Mouse (Mus musculus) forebrain, postnatal 0 days (tissue): Measurements from ENCODE around the gene Polr2m. TPM values are rescaled to one million over a fixed set of nuclear protein-coding genes. Genes with fewer than 3 reads are reported as not detected.

Source experiments
- ATAC-seq: fragments of 200-750 bp; cut with Nextera tagmentation; 2 replicates; pipeline ENCODE4 v1.8.0; 2017; ENCODE audit warnings: mild to moderate bottlenecking, moderate library complexity
- DNase-seq: peaks from one replicate; pipeline ENCODE4 v3.0.0-alpha.2; 2015
- H3K27ac ChIP-seq: fragments of 300-500 bp; sonication (generic); 2 replicates; pipeline ENCODE4 v1.5.1; 2014; ENCODE audit warnings: low read depth, mild to moderate bottlenecking, antibody characterized with exemption, low read length, moderate library complexity, mixed read lengths
- H3K27me3 ChIP-seq: fragments of 300-500 bp; sonication (generic); 2 replicates; pipeline ENCODE4 v1.6.1; 2014; ENCODE audit warnings: mild to moderate bottlenecking, low read length, mixed read lengths; ENCODE audit not compliant: insufficient read depth
- H3K36me3 ChIP-seq: fragments of 300-500 bp; sonication (generic); 2 replicates; pipeline ENCODE4 v1.6.1; 2014; ENCODE audit warnings: mild to moderate bottlenecking, moderate library complexity; ENCODE audit not compliant: insufficient read depth
- H3K4me1 ChIP-seq: fragments of 300-500 bp; sonication (generic); 2 replicates; pipeline ENCODE4 v1.6.1; 2014; ENCODE audit warnings: antibody characterized with exemption; ENCODE audit not compliant: insufficient read depth
- H3K4me2 ChIP-seq: fragments of 300-500 bp; sonication (generic); 2 replicates; pipeline ENCODE4 v1.6.1; 2014; ENCODE audit warnings: low read depth, mild to moderate bottlenecking, moderate library complexity
- H3K4me3 ChIP-seq: fragments of 300-500 bp; sonication (generic); 2 replicates; pipeline ENCODE4 v1.5.1; 2014; ENCODE audit warnings: low read depth, low read length, mixed read lengths
- H3K9ac ChIP-seq: fragments of 300-500 bp; sonication (generic); 2 replicates; pipeline ENCODE4 v1.6.1; 2014; ENCODE audit warnings: mild to moderate bottlenecking
- H3K9me3 ChIP-seq: fragments of 300-500 bp; sonication (generic); 2 replicates; pipeline ENCODE4 v1.6.1; 2016; ENCODE audit warnings: low read length
- CTCF ChIP-seq: sonication (generic); IDR thresholded peaks from 2 replicates; pipeline ENCODE4 v1.5.1; 2016; ENCODE audit warnings: antibody characterized with exemption, control low read depth, low read depth
- WGBS: fragments of 180-500 bp; shearing (Covaris S2); extraction: QIAGEN DNeasy Blood & Tissue Kit; methylation state at CpG from one replicate; pipeline ENCODE4 v1.1.7; 2014; 5-methylcytosine and 5-hydroxymethylcytosine counted together
- polyA plus RNA-seq: library from polyadenylated mRNA; unstranded; fragments of >200 nt; fragmentation: Nextera tagmentation; extraction: Ambion mirVana; gene quantifications from 2 replicates; pipeline ENCODE4 v1.2.1, GENCODE M21; 2015
- total RNA-seq: library from RNA; depleted of rRNA; stranded (reverse); fragments of >200 nt; gene quantifications from 2 replicates; pipeline ENCODE4 v1.2.3, GENCODE M21; 2014; rRNA removed

The Polr2m gene
- total and polyA plus RNA-seq, 2 experiments from 2014 or later: 218 to 279 TPM

- Histone ChIP-seq H3K9ac (no peak overlapping the region), H3K4me2 (no peak overlapping the region), H3K9me3 (no peaks in the 10 kb centered on the region), H3K27me3 (no peaks in the 10 kb centered on the region), H3K4me3 (no peak overlapping the region), H3K27ac (no peak overlapping the region), H3K4me1 (no peaks in the 10 kb centered on the region), H3K36me3 (no peaks in the 10 kb centered on the region)
- WGBS: 29% methylated on average over 4 of the region's 4 CpGs
- peak; percentile 62 for TF ChIP-seq CTCF
- DNase-seq (peak; percentile 60), ATAC-seq (no peak)
Measured at GRCm38 (mm10) chr9:71447573-71447972, 38.2 kb downstream of the Polr2m start.

- no peak for TF ChIP-seq CTCF
- Histone ChIP-seq H3K36me3 (no peaks in the 10 kb centered on the region), H3K4me2 (no peak overlapping the region), H3K4me1 (no peaks in the 10 kb centered on the region), H3K27me3 (no peaks in the 10 kb centered on the region), H3K9me3 (no peaks in the 10 kb centered on the region), H3K27ac (no peak overlapping the region), H3K4me3 (no peak overlapping the region), H3K9ac (no peak overlapping the region)
- no peak for DNase-seq
- no peak for ATAC-seq
- WGBS: 86% methylated on average over 2 of the region's 2 CpGs
Measured at GRCm38 (mm10) chr9:71445308-71445707, 40.4 kb downstream of the Polr2m start.

- Histone ChIP-seq H3K9ac (no peak overlapping the region), H3K27me3 (no peaks in the 10 kb centered on the region), H3K36me3 (no peaks in the 10 kb centered on the region), H3K4me3 (no peak overlapping the region), H3K4me2 (no peak overlapping the region), H3K4me1 (no peaks in the 10 kb centered on the region), H3K9me3 (no peaks in the 10 kb centered on the region), H3K27ac (no peak overlapping the region)
- ATAC-seq: no peak
- no peak for TF ChIP-seq CTCF
- DNase-seq: no peak
- WGBS: 87% methylated on average over 2 of the region's 2 CpGs
Measured at GRCm38 (mm10) chr9:71438146-71438545, 47.6 kb downstream of the Polr2m start.

Other genes with a start within 250 kb of the Polr2m start
- 1.7 and 1.8 TPM in 2 replicates for gene Myzap, start 106.4 kb upstream of the Polr2m start, total RNA-seq
- 1.3 and 2.0 TPM in 2 replicates for gene Myzap, start 106.4 kb upstream of the Polr2m start, polyA plus RNA-seq